Mouse (Mus musculus) left cerebral cortex, postnatal 10 days (tissue): ENCODE results near the gene Aldh6a1. TPM values are rescaled to one million over a fixed set of nuclear protein-coding genes. Genes with fewer than 3 reads are reported as not detected.

Source experiments
- DNase-seq, 2 experiments: peaks; one replicate each; pipeline ENCODE4 v3.0.0; 2021 to 2022; ENCODE audit warnings: low spot score in 2 of 2, mixed read lengths in 1 of 2; ENCODE audit errors: extremely low spot score in 1 of 2
- intact Hi-C: fragments of 180-260 bp; cut with DNase I; formaldehyde crosslinking; loops from one replicate; pipeline ENCODE4 v1.15.1; 2025
- total RNA-seq, 2 experiments: library from RNA; stranded (reverse); gene quantifications; 2 replicates each; pipeline ENCODE4 v1.2.3; 2021

Gene Aldh6a1
- total RNA-seq: 10 to 100 TPM; 29.5 to 32.5 TPM

- intact Hi-C loops: no loop called here
- peak; percentile 98 to 99 for DNase-seq
These were observed at the start of gene Aldh6a1, which contains the start of gene Lin52 for GRCm38 (mm10) chr12:84450718-84451646. Aldh6a1 (minus strand) TSS chr12:84451004. Lin52 (plus strand) TSS chr12:84451422.

GRCm38 (mm10) chr12:84496795-84497194 lies 46.0 kb upstream of the Aldh6a1 start:
- DNase-seq: no peak
- intact Hi-C loops: no loop called here

- peak in 1 of 2 experiments; percentile 31 for DNase-seq
- intact Hi-C loops: no loop called here
These were observed 36.7 kb upstream of the Aldh6a1 start for GRCm38 (mm10) chr12:84487324-84488056.

- no peak for DNase-seq
- intact Hi-C loops: no loop called here
These were observed 32.2 kb upstream of the Aldh6a1 start for GRCm38 (mm10) chr12:84482778-84483585.

GRCm38 (mm10) chr12:84481251-84481650 lies 30.4 kb upstream of the Aldh6a1 start:
- no peak for DNase-seq
- intact Hi-C loops: no loop called here

GRCm38 (mm10) chr12:84478937-84479336 lies 28.1 kb upstream of the Aldh6a1 start:
- intact Hi-C loops: no loop called here

GRCm38 (mm10) chr12:84468701-84469100 lies 17.9 kb upstream of the Aldh6a1 start:
- intact Hi-C loops: no loop called here
- DNase-seq: peak in 1 of 2 experiments; percentile 50

More at GRCm38 (mm10) chr12:84478937-84479336, 28.1 kb upstream of the Aldh6a1 start:
- no peak for DNase-seq

GRCm38 (mm10) chr12:84462856-84463255 lies 12.1 kb upstream of the Aldh6a1 start:
- no peak for DNase-seq
- intact Hi-C loops: no loop called here

- intact Hi-C loops: no loop called here
- no peak for DNase-seq
These were observed 10.6 kb upstream of the Aldh6a1 start for GRCm38 (mm10) chr12:84461416-84461815.

GRCm38 (mm10) chr12:84459845-84460244 lies 9.0 kb upstream of the Aldh6a1 start:
- intact Hi-C loops: no loop called here

GRCm38 (mm10) chr12:84456911-84457310 lies 6.1 kb upstream of the Aldh6a1 start:
- intact Hi-C loops: no loop called here
- no peak for DNase-seq

More at GRCm38 (mm10) chr12:84459845-84460244, 9.0 kb upstream of the Aldh6a1 start:
- no peak for DNase-seq

GRCm38 (mm10) chr12:84451801-84452200 lies 997 bp upstream of the Aldh6a1 start:
- intact Hi-C loops: no loop called here
- no peak for DNase-seq

- DNase-seq: peak; percentile 28 to 29
- intact Hi-C loops: no loop called here
These were observed 470 bp downstream of the Aldh6a1 start for GRCm38 (mm10) chr12:84450351-84450717.

- no peak for DNase-seq
- intact Hi-C loops: no loop called here
These were observed 917 bp downstream of the Aldh6a1 start for GRCm38 (mm10) chr12:84449887-84450286.

- intact Hi-C loops: no loop called here
- no peak for DNase-seq
These were observed 2.6 kb downstream of the Aldh6a1 start for GRCm38 (mm10) chr12:84448181-84448580.

- no peak for DNase-seq
- intact Hi-C loops: no loop called here
These were observed 3.4 kb downstream of the Aldh6a1 start for GRCm38 (mm10) chr12:84447386-84447785.

GRCm38 (mm10) chr12:84442526-84442925 lies 8.3 kb downstream of the Aldh6a1 start:
- DNase-seq: no peak
- intact Hi-C loops: no loop called here

- no peak for DNase-seq
- intact Hi-C loops: no loop called here
These were observed 12.1 kb downstream of the Aldh6a1 start for GRCm38 (mm10) chr12:84438697-84439096.

- no peak for DNase-seq
- intact Hi-C loops: no loop called here
These were observed 21.0 kb downstream of the Aldh6a1 start for GRCm38 (mm10) chr12:84429825-84430224.
